Mouse (Mus musculus) stomach, embryonic 16.5 days (tissue): ENCODE data around the gene Klc4. TPM values are rescaled to one million over a fixed set of nuclear protein-coding genes. Genes with fewer than 3 reads are reported as not detected.

ENCODE experiments used
- ATAC-seq: fragments of 200-750 bp; cut with Nextera tagmentation; 2 replicates; pipeline ENCODE4 v1.8.0; 2017; ENCODE audit warnings: moderate number of reproducible peaks, moderate TSS enrichment; ENCODE audit not compliant: insufficient read depth, low FRiP score
- H3K27ac ChIP-seq: fragments of 300-500 bp; sonication (generic); 2 replicates; pipeline ENCODE4 v1.5.1; 2014; ENCODE audit warnings: low read length
- H3K27me3 ChIP-seq: fragments of 300-500 bp; sonication (generic); 2 replicates; pipeline ENCODE4 v1.6.1; 2014; ENCODE audit warnings: low read length, control low read depth, mixed read lengths; ENCODE audit not compliant: control insufficient read depth, insufficient read depth
- H3K36me3 ChIP-seq: fragments of 300-500 bp; sonication (generic); 2 replicates; pipeline ENCODE4 v1.6.1; 2014; ENCODE audit warnings: low read length; ENCODE audit not compliant: control insufficient read depth, insufficient read depth
- H3K4me1 ChIP-seq: fragments of 300-500 bp; sonication (generic); 2 replicates; pipeline ENCODE4 v1.6.1; 2014; ENCODE audit warnings: low read length, control low read depth, mixed read lengths; ENCODE audit not compliant: control insufficient read depth, insufficient read depth
- H3K4me2 ChIP-seq: fragments of 300-500 bp; sonication (generic); 2 replicates; pipeline ENCODE4 v1.6.1; 2014; ENCODE audit warnings: low read depth, low read length, mixed read lengths
- H3K4me3 ChIP-seq: fragments of 300-500 bp; sonication (generic); replicated peaks from 2 replicates; pipeline ENCODE4 v1.5.1; 2014; ENCODE audit warnings: mild to moderate bottlenecking, low read length
- H3K9ac ChIP-seq: fragments of 300-500 bp; sonication (generic); 2 replicates; pipeline ENCODE4 v1.6.1; 2014; ENCODE audit warnings: low read length
- H3K9me3 ChIP-seq: fragments of 300-500 bp; sonication (generic); replicated peaks from 2 replicates; pipeline ENCODE4 v1.6.1; 2016; ENCODE audit warnings: low read length, control low read depth; ENCODE audit not compliant: control insufficient read depth
- WGBS: fragments of 180-500 bp; shearing (Covaris S2); extraction: QIAGEN DNeasy Blood & Tissue Kit; methylation state at CpG from one replicate; pipeline ENCODE4 v1.1.7; 2014; 5-methylcytosine and 5-hydroxymethylcytosine counted together
- polyA plus RNA-seq: library from polyadenylated mRNA; unstranded; fragments of >200 nt; fragmentation: Nextera tagmentation; extraction: Ambion mirVana; gene quantifications from 2 replicates; pipeline ENCODE4 v1.2.1, GENCODE M21; 2015

Gene Klc4
- polyA plus RNA-seq, 1 experiment from 2014 or later: 41.4 TPM

GRCm38 (mm10) chr17:46618394-46618768, 27.4 kb downstream of the Klc4 start:
- Histone ChIP-seq H3K4me1 (peaks cover 79% of the 10 kb centered on the region), H3K4me2 (peak overlapping the region; percentile 47), H3K4me3 (peak overlapping the region; percentile 23), H3K36me3 (no peaks in the 10 kb centered on the region), H3K9ac (peak overlapping the region; percentile 66), H3K27ac (peak overlapping the region; percentile 97), H3K27me3 (no peaks in the 10 kb centered on the region), H3K9me3 (no peaks in the 10 kb centered on the region)
- no peak for ATAC-seq
- 9% methylated on average over 6 of the region's 6 CpGs for WGBS

GRCm38 (mm10) chr17:46617799-46618198, 28.0 kb downstream of the Klc4 start:
- H3K9ac ChIP-seq: peak overlapping the region; percentile 66; the same call in 1 of the 2 replicates
- H3K9me3 ChIP-seq: no peaks in the 10 kb centered on the region
- ATAC-seq: no peak
- 49% methylated on average over 12 of the region's 12 CpGs for WGBS
- H3K4me2 ChIP-seq: peak overlapping the region; percentile 47
- H3K4me3 ChIP-seq: peak overlapping the region; percentile 23; the same call in 1 of the 2 replicates
- peaks cover 79% of the 10 kb centered on the region for H3K4me1 ChIP-seq
- no peaks in the 10 kb centered on the region for H3K36me3 ChIP-seq
- peak overlapping the region; percentile 97 for H3K27ac ChIP-seq
- no peaks in the 10 kb centered on the region for H3K27me3 ChIP-seq

- no peak for ATAC-seq
- Histone ChIP-seq H3K4me3 (no peak overlapping the region), H3K27me3 (no peaks in the 10 kb centered on the region), H3K4me2 (no peak overlapping the region), H3K36me3 (no peaks in the 10 kb centered on the region), H3K4me1 (peaks cover 64% of the 10 kb centered on the region), H3K27ac (peak overlapping the region; percentile 83), H3K9ac (peak overlapping the region; percentile 53; the same call in 1 of the 2 replicates), H3K9me3 (no peaks in the 10 kb centered on the region)
- WGBS: 27% methylated on average over 3 of the region's 3 CpGs
Observed at GRCm38 (mm10) chr17:46613229-46613628, 32.6 kb downstream of the Klc4 start.

- ATAC-seq: no peak
- no peak overlapping the region for H3K4me2 ChIP-seq
Observed at GRCm38 (mm10) chr17:46612820-46613219, 33.0 kb downstream of the Klc4 start.

DNA sequence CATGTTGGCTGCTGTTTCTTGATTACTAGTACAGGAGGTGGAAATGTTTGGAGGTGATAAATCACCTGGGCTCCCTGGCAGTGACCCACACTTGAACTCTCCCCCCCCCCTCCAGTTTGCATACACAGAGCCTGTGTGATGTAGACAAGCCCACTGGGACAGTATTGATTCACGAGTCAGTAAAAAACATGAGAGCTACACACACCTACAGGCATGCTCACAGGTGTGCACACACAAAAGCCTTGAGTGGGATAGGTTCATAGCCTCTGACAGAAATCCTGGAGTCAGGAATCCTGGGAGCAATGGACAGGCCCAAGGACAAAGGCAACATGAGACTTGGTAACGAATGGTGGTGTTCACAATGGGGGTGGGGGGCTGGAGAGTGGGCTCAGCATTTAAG, 33.6 kb downstream of the Klc4 start:
- H3K36me3 ChIP-seq: no peaks in the 10 kb centered on the region
- WGBS: 36% methylated on average over 2 of the region's 2 CpGs
- peak overlapping the region; percentile 83 for H3K27ac ChIP-seq
- H3K9me3 ChIP-seq: no peaks in the 10 kb centered on the region
- no peaks in the 10 kb centered on the region for H3K27me3 ChIP-seq
- H3K9ac ChIP-seq: no peak overlapping the region; the same call in 1 of the 2 replicates
- H3K4me2 ChIP-seq: 0 out of 2 replicates have a peak overlapping the region, but pooled peaks have one; percentile 2
- H3K4me1 ChIP-seq: peaks cover 54% of the 10 kb centered on the region
- no peak overlapping the region for H3K4me3 ChIP-seq
- 0 out of 2 replicates have a peak, but pooled peaks have one; percentile 19 for ATAC-seq

More at GRCm38 (mm10) chr17:46612820-46613219, 33.0 kb downstream of the Klc4 start:
- Histone ChIP-seq H3K4me3 (no peak overlapping the region), H3K4me1 (peaks cover 60% of the 10 kb centered on the region), H3K9ac (peak overlapping the region; percentile 53), H3K36me3 (no peaks in the 10 kb centered on the region), H3K27ac (peak overlapping the region; percentile 83), H3K27me3 (no peaks in the 10 kb centered on the region), H3K9me3 (no peaks in the 10 kb centered on the region)
- WGBS: 18% methylated on average over 4 of the region's 4 CpGs

DNA sequence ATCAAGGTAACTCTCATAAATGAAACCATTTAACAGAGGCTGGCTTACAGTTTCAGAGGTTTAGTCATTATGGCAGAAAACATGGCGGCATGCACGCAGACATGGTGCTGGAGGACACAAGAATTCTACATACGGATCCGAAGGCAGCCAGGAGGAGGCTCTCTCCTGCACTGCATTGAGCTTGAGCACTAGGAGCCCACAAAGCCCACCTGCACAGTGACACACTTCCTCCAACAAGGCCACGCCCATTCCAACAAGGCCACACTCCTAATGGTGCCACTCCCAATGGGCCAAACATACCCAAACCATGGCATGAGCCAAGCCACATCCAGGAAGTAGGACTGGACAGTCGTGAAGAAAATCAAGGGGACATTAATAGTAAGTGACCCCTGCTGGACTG, 34.5 kb downstream of the Klc4 start:
- Histone ChIP-seq H3K9ac (no peak overlapping the region), H3K4me3 (no peak overlapping the region), H3K9me3 (no peaks in the 10 kb centered on the region), H3K4me2 (no peak overlapping the region), H3K27me3 (no peaks in the 10 kb centered on the region), H3K27ac (no peak overlapping the region; the same call in 1 of the 2 replicates), H3K36me3 (no peaks in the 10 kb centered on the region), H3K4me1 (peaks cover 47% of the 10 kb centered on the region)
- 86% methylated on average over 6 of the region's 6 CpGs for WGBS
- no peak for ATAC-seq

DNA sequence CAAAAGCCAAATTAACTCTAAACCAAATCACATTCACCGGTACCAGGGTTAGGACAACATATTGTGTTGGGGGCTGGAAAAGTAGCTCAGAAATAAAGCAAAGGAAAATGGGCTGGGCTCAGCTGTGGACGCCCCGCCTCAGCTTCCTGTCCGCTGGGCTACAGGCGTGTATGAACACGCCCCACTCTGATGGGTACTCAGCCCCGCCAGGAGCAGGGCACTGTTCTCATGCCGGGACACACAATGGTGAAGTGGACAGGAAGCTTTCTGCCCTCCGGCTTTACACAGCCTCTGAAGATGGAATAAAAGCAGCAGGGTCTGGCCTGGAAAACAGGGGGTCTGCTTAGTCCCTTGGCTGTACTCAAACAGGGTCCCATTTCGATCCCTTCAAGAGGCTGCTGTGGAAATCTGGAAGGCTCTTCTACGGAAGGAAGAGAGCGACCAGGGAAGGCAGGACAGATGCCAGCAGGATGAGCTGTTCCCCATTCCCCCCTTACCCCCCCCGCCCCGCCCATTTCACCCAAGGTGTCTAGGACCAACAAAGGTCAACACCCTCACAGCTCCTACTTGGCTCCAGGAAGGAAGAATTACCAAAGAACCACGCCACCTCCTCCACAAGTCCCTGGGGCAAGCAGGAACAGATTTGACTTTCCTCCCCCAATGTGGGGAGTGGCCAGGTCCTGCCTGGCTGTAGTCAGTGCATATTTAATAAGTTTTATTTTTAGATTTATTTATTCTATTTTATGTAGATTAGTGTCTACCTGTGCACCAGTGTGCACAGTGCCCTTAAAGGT, 35.9 kb downstream of the Klc4 start:
- no peaks in the 10 kb centered on the region for H3K9me3 ChIP-seq
- H3K4me3 ChIP-seq: peak overlapping the region; percentile 18
- no peaks in the 10 kb centered on the region for H3K36me3 ChIP-seq
- peaks cover 49% of the 10 kb centered on the region for H3K4me1 ChIP-seq
- 48% methylated on average over 15 of the region's 15 CpGs for WGBS
- peak; percentile 78; the same call in 1 of the 2 replicates for ATAC-seq
- peak overlapping the region; percentile 88 for H3K27ac ChIP-seq
- H3K9ac ChIP-seq: peak overlapping the region; percentile 49; the same call in 1 of the 2 replicates
- H3K4me2 ChIP-seq: peak overlapping the region; percentile 41
- no peaks in the 10 kb centered on the region for H3K27me3 ChIP-seq

DNA sequence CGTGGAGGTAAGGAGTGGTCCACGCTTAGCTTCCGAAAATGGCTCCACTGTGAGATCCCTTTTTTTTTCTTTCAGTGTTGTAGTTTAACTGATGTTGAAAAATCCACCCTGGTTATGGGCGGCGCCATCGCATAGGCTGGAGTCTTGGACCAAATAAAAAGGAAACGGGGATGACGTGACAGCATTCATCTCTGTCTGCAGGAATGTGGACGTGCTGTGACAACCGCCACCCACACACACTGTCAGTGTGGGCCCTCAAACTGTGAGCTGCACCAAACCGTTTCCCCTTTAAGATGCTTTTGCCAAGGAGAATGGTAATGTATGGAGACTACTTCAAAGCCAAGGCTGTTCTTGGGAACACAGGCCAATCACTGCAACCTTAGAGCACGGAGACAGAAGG, 39.8 kb downstream of the Klc4 start:
- 77% methylated on average over 12 of the region's 12 CpGs for whole genome bisulfite sequencing
- H3K9ac ChIP-seq: no peak overlapping the region
- no peaks in the 10 kb centered on the region for H3K36me3 ChIP-seq
- H3K27me3 ChIP-seq: no peaks in the 10 kb centered on the region
- ATAC-seq: no peak
- H3K4me2 ChIP-seq: no peak overlapping the region
- H3K4me1 ChIP-seq: peaks cover 28% of the 10 kb centered on the region
- no peak overlapping the region for H3K4me3 ChIP-seq
- no peak overlapping the region for H3K27ac ChIP-seq
- no peaks in the 10 kb centered on the region for H3K9me3 ChIP-seq

DNA sequence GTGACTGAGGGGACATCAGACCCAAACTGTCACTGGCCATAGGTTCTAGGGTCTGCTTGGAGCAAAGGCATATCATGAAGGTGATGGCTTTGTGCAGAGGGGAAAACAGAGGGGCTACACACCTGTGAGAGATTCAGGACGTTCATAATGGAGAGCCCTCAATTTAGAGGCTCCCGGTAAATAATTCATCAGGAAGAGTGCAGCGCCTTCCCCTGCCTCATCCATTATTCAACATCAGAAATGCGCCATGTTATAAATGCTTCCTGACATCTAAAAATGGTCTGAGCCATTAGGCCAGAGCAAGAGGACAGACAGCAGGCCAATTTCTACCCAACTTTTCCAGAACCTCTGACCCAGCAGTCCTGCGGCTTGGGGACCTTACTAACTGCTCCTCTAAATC, 40.7 kb downstream of the Klc4 start:
- no peak for ATAC-seq
- H3K4me3 ChIP-seq: no peak overlapping the region
- no peaks in the 10 kb centered on the region for H3K9me3 ChIP-seq
- H3K4me1 ChIP-seq: peaks cover 20% of the 10 kb centered on the region
- WGBS: 70% methylated on average over 5 of the region's 5 CpGs
- H3K27ac ChIP-seq: no peak overlapping the region
- no peaks in the 10 kb centered on the region for H3K36me3 ChIP-seq
- 0 out of 2 replicates have a peak overlapping the region, but pooled peaks have one; percentile 12 for H3K9ac ChIP-seq
- H3K4me2 ChIP-seq: no peak overlapping the region
- H3K27me3 ChIP-seq: no peaks in the 10 kb centered on the region
